Mouse (Mus musculus): ENCODE data around the gene Glt6d1.

Glt6d1 gene

GRCm38 (mm10) chr2:25789092-25789491, 26.6 kb downstream of the Glt6d1 start:
- DNase-seq = no peak

- no peak for DNase-seq
These were observed 29.9 kb downstream of the Glt6d1 start for GRCm38 (mm10) chr2:25785573-25786322.

GRCm38 (mm10) chr2:25781957-25782356, 33.7 kb downstream of the Glt6d1 start, which contains the start of gene Gm13539:
Gene Gm13539 (plus strand): TSS chr2:25782257.
- no peak for DNase-seq

GRCm38 (mm10) chr2:25780921-25781320, 34.7 kb downstream of the Glt6d1 start:
- peak; percentile 44 to 73 for DNase-seq

DNA sequence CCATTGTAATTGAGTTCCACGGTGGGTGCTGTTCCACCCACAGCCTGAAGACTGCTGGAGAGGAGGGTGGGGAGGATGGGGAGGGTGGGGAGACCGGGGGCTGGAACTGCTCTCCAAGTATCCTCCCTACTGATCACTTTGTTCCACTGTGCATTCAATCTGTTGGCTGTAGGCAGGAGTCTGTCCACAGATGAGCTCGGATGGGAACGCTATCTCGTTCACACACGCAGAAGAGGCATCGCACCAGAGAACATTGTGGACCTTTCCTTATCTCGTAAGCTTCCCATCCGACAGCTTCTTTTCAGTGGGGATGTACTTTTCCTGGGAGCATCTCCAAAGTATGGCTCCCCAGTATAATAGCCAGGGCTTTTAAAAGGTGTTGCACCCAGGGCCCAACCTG, 36.6 kb downstream of the Glt6d1 start:
- DNase-seq = no peak

- no peak for DNase-seq
These were observed 38.9 kb downstream of the Glt6d1 start, which contains the start of gene Lcn11 for GRCm38 (mm10) chr2:25776717-25777116. Gene Lcn11 (plus strand): TSS chr2:25777017.

GRCm38 (mm10) chr2:25775991-25776390, 39.7 kb downstream of the Glt6d1 start:
- DNase-seq = peak in 1 of 2 experiments; percentile 19

DNA sequence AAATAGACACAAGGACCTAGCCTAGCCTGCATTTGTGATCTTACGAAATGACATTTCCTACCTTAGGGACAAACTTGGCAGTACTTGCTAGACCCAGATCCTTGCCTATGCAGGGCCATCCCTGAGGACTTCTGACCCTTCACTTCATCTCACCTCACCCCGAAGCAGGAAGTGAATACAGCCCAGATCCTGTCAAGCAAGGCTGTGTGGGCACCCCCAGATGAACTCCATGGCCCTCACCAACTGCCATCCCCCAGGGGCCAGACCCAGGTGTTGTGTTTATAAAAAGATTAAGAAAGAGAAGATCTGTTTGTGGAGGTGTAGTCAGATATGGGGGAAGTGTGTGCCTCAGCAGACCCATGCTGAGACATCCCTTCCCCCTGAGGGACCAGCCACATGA, 41.0 kb downstream of the Glt6d1 start:
- DNase-seq = no peak

- peak; percentile 27 to 46 for DNase-seq
These were observed 42.1 kb downstream of the Glt6d1 start for GRCm38 (mm10) chr2:25773507-25773906.

GRCm38 (mm10) chr2:25767764-25768163, 47.9 kb downstream of the Glt6d1 start:
- DNase-seq = no peak

- no peak for DNase-seq
These were observed 50.4 kb downstream of the Glt6d1 start, which contains the start of gene Lcn3 for GRCm38 (mm10) chr2:25765269-25765668. Gene Lcn3 (plus strand): TSS chr2:25765569.

DNA sequence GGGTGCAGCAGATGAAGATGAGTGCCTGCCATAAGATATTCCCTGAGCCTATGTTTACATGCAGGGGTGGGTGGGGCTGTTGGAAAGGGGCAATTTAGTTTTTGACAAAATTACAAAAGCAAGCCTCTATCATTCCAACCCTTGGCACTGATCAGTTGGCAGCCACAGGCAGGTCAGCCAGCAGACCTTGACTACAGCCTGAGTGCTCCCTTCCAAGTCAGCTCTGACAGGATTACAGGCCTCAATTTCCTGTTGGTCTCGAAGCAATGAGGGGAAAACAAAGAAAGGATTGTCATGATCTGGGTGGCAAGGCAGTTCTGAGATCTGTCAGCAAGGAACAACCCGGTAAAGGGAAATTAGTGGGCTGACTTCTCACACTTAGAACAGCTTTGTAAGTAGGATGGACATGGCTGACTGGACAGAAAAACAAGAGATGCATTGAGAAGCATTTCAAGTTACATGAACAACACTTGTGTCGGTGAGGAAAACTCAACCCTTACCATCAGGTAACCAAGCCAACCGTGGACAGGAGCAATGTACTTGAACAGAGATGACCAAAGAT, 57.5 kb downstream of the Glt6d1 start:
- no peak for DNase-seq

- DNase-seq = no peak
These were observed 61.4 kb downstream of the Glt6d1 start for GRCm38 (mm10) chr2:25754201-25754600.

All from cerebellum, postnatal 25 days (tissue).